Mouse (Mus musculus): ENCODE results near the gene Hydin.
"Not testable (repeated sequence)": the region's sequence is repeated elsewhere in the genome, so short reads cannot be mapped to it uniquely, and the experiment has no call there.

Hydin gene

DNA sequence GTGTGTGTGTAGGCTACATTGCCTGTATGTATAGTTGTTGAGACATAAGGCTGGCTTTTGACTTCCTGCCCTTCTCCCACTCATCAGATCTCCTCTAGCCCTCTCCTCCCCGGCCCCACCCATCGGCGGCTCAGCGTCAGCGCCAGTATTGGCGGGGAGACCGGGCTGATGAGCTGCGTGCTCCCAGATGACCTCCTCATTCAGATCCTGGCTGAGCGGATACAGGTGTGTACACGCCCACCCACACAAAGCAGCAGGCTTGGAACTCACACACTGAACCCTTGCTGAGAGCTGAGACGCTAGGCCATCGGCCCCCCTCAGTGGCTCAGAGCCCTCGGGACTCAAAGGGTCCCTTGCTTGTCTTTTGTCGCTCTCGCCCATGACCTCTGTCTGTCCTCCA, 256.2 kb downstream of the Hydin start:
- ATAC-seq (ENCODE audit: low TSS enrichment), result no peak

DNA sequence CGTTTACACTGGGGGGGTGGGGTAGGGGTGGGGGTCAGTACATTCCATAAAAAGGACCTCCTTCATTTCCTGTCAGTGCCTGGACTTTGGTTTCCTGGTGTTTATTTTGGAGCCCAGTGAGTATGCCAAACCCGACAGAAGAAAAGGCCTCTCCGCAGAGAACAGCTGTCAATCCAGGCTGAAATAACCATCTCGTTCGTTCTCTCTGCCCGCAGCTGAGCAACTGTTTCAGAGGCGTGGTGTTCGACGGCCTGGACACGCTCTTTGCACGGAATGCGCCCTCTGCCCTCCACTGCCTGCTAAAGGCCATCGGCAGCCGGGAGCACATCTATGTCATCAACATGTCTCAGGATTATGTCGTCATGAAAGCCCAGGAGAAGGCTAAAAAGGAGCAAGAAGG, 258.5 kb downstream of the Hydin start:
- ATAC-seq (ENCODE audit: low TSS enrichment), result no peak

DNA sequence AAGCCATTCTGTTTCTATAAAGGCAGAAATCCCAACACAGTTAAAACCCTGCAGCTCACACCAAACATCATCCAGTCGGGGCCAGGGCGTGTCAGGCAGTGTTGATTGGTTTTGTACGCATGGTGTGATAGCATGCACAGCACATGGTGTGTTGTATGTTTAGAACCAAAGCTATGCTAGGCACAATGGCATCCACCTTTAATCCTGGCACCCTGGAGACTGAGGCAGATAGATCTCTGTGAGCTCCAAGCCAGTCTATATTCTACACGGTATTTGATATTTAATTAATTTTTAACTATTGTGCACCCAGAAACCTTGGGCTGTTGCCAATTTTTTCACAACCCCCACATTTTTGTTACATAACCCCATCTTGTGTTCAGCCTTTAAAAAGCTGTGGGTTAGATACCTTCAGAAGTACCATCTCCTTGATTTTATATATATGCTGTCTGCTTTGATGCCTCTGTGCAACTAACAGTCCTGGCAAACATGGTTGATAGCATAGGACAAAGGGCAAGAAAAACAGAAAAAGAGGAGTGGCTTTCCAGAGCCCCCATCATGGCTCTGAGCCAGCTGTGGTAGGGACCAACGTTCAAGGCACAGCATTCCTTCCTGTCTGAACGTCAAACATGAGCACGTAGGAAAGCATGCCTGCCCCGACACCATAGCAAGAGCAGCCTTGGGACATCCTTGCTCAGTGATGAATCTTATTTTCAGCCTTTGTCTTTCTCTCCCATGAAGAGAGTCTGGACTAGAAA, 263.4 kb downstream of the Hydin start:
- no peak for ATAC-seq (ENCODE audit: low TSS enrichment)

DNA sequence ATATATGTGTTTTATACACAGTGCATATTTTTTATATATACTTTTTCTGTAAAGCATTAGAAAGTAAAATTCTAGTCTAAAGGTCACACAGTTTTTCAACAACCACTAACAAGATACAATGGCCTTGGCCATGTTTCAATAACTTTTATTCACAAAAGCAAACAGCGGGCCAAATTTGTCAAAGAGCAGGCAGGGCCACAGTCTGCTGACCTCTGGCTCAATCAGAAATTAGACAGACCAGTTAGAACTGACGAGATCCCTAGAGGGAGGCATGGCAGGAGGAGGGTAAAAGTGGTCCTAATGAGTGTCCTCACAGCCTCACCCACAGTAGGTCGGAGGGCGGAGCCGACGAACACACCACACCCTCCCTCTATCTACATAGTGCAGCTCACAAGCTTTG, 267.0 kb downstream of the Hydin start:
- ATAC-seq (ENCODE audit: low TSS enrichment), result no peak

DNA sequence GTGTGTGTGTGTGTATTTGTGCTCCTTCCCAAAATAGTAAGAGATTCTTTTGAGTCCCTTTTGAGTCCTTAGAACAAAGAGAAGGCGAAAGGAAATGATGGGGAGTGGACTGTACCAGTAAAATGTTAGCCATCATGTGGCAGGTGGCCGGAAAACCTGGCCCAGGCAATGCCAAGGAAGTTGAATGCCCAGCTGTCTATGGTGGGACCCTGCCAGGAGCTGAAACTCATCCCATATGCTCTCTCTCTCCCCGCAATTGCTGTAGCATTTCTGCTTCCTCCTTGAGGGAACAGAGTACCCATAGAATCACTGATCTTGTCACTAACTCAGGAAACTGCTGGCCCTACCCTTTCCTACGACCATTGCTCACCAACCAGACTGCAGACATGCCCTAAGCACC, 271.1 kb downstream of the Hydin start:
- no peak for ATAC-seq (ENCODE audit: low TSS enrichment)

DNA sequence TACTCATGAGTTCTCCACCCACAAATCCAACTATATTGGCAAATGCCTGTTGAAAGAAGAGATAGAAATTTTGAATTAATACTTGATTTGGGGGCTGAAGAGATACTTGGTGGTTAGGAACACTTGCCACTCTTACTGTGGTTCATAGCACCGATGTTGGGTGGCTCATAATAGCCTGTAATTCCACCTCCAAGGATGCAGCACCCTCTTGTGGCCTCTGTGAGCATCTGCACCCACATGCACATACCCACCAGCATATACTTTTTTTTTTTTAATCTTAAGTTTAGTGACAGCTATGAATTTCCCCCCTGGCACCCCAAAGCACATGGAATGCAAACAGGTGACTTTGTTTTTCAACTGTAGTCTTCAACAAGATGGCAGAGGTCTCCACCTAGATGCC, 283.6 kb downstream of the Hydin start:
- no peak for ATAC-seq (ENCODE audit: low TSS enrichment)

DNA sequence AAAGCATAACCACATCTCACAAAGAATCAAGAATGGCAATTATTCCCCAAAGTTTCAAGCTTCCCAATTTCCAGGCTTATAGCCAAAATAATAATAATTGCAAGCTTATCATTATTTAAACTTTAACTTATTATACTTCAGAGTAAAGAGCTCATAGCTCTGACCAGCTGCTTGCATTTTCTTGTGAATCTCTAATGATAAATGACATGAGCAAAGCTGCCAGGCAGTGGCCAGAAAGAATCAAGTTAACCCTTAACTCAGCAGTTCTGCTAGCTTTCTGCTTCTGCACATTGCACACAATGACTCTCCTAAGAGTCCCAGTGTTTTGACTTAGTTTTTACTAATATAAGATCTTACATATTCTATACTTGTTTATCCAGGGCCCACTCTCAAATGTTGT, 285.3 kb downstream of the Hydin start:
- ATAC-seq (ENCODE audit: low TSS enrichment), result not testable (repeated sequence)

DNA sequence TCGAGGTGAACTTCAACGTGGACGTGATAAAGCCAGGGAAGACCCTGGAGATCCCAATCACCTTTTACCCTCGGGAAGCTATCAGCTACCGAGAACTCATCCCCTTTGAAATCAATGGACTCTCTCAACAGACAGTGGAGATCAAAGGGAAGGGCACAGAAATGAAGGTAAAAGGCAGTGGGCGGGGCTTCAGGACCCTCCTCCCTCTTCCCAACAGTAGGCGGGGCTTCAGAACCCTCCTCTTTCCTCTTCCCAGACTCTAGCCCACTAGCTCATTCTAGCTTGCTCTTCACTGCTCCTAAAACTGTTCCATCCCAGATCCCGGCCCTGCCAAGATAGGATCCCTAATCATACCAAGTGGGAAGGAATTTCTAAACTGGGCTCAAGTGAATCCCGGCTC, 325.9 kb downstream of the Hydin start:
- no peak for ATAC-seq (ENCODE audit: low TSS enrichment)

DNA sequence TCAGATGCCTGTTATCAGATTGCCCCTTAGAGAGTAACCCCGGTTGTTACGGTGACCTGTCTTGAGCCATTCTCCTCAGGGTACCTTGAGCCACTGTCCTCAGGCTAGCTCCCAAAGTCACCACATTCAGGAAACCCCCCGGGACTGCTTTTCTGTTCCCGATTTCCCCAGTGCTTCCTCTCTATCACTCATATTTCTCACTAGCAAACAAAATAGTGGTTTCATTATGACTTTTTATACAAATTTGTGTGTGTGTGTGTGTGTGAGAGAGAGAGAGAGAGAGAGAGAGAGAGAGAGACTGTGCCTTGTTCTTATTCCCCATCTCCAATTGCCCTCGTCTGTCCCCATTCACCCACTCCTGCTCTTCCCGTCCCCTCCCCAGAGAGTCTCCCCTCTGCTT, 327.4 kb downstream of the Hydin start:
- no peak for ATAC-seq (ENCODE audit: low TSS enrichment)

DNA sequence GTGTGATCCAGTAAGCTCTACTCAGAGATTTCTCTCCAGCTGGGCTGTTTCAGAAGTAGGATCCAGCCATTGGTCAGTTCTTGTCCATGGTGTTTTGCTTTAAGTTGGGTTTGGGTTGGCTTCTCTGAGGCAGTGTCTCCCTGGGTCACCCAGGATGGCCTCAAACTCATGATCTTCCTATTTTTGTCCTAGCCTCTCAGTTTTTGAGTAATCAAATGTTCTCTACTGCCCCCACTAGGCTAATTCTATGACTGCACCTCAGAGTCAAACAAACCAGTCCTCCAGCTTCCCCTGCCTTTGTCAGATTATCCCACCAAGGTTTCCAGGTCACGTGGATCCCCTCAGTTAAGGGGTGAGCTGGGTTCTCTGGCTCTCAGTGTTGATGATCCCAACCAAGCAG, 337.8 kb downstream of the Hydin start:
- no peak; the same call in 1 of the 2 replicates for ATAC-seq (ENCODE audit: low TSS enrichment)

DNA sequence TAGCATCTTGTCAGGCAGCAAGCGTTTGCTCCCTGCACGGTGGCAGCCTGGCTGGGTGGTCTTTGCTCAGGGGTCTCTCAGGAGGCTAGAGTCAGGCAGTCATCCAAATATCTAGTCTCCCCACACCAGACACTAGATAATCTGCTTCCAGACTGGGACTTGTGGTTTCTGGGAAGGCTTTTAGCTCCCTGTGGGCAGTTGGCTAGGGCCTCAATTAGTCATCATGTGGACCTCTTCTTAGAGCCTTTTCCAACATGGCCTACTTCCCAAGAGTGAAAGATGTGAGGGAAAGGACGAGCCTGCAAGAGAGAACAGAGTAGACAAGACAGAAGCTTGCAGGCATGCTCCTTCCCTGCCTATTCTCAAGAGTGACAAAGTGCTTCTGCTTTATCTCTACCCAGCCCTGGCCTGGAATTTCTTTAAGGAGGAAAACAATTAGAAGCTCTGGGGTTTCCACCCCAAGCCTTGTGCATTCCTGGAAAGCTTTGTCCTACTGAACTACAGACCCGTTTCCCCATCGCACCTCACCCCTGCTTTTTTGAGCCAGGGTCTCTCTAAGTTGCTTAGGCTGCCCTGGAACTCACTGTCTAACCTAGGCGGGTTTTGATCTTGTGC, 338.7 kb downstream of the Hydin start:
- no peak for ATAC-seq (ENCODE audit: low TSS enrichment)

DNA sequence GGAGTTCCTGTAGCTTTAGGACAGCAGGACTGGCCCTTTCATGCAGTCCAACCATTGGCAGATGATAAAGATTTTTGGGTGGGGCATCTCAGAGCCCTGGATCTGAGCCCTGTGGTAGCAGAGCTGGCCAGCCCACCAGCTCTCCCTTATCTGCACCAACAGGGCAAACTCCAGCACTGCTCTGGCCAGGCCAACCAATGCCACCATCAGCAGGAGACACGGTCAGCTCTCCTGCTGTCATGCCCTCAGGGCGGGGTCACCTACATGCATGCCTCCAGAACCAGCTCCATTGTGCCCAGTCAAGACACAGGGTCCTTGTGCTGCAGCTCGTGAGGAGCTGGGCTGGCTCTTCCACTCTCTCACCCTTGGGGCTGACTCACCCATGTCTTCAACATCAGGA, 349.0 kb downstream of the Hydin start:
- ATAC-seq (ENCODE audit: low TSS enrichment), result no peak

DNA sequence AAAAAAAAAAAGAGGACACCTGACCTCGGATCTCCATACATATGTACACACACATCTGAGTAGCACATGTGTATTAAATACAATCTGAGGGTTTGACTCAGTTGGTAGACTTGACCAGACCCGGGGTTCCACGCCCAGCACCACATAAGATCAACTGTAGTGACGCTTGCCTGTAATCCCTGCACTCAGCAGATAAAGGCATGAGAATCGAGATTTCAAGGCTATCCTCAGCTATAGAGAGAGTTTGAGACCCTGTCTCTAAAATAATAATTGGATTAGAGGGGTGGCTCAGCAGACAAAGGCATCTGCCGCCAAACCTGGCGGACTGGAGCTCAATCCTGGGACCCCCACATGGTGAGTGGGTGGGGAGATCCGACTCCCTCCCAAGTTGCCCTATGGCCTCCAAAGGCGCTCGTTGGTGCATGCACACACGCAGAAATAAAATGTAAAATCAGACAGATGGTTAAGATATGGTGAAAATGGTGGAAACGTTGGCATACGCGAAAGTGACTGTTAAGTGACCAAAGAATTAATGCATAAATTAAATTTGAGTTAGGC, 351.1 kb downstream of the Hydin start:
- peak; percentile 1; the same call in 1 of the 2 replicates for ATAC-seq (ENCODE audit: low TSS enrichment)

DNA sequence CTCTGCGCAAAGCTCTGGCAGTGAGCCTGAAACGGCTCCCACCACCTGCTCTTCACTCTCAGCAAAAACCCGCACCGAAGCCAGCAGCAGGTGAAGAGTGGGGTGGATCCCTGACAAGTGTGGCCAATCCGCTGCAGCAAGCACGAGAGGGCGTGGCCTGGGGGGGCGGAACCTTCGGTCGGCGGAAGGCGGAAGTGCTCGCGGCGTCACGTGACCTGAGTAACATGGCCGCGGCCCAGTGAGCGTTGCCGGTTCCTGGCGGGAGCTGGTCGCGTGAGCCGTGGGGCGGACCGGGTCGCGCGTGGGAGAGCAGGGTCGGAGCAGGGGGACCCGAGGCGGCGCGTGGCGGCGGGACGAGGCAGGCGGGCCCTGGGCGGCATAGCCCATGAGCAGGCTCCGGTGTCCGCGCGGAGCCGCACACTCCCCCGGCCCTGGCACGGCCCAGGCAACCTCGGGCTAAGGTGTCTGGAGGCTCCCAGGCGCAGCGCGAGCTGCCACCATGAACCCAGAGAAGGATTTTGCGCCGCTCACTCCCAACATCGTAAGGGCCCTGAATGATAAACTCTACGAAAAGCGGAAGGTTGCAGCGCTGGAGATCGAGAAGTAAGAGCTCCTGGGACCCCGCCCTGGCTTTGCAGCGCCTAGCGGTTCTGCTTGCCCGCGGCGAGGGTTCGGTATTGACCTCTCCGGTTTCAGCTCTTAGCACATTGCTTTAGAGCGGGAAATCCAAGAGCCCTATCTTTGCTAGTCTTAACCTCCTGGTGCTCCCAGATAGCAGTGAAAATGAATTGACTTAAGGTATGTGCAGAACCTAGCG, 351.8 kb downstream of the Hydin start, which contains the start of gene Vac14:
Vac14 (plus strand) TSS at position 195 of the 817 bp plus-strand sequence.
- peak; percentile 93 for ATAC-seq (ENCODE audit: low TSS enrichment)

DNA sequence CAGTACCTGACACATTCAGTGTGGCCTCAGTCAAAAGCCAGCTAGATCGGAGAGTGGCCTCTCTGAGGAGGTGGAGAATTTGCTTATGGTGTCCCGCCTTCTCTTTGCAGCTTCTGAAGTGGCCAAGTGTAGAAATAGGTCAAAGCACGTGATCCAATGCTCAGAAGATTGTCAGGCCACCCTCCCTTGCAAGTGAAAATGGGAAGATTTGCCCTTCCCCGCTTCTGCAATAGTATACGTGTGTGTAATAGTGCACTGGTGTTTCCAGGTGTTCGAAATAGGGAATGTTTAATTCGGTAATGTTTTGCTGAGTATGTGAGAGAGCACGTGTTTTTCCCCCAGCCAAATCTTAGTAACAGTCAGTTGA, 352.4 kb downstream of the Hydin start:
- ATAC-seq (ENCODE audit: low TSS enrichment), result peak; percentile 8; the same call in 1 of the 2 replicates

DNA sequence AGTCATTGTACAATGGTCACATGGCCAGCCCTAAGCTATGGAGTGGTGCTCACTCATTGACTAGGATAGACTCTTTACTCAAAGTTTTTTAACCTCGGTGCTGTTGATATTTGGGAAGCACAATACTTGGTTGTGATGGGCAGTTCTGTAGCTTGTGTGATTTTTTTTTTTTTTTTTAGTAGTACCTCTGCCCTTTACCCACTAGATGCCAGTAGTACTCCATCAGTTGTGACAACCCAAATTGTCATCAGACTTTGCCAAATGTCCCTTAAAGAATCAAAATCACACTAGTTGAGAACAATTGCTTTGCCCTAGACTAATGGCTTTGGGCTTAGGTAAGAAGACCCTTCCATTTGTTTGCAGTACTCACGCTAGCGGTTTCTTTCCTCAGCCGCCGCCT, 353.1 kb downstream of the Hydin start:
- ATAC-seq (ENCODE audit: low TSS enrichment), result no peak

DNA sequence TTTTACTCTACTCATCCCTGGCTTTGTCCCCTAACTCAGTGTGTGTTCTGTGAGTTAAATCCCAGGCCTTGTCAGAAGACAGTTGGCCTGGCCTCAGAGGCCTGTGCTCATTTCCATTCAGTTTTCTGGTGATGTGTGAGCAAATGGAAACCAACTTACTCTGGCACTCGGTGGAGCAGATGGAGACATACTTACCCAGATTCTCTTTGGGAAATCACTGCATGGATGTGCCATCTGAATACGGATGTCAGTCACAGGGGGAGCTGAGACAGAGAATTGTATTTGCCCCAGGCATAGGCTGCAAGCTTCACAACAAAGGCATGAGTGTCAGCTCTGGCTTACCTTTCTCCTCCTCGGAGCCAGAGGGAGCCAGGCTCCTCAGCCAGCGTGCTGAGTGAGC, 359.7 kb downstream of the Hydin start:
- no peak for ATAC-seq (ENCODE audit: low TSS enrichment)

DNA sequence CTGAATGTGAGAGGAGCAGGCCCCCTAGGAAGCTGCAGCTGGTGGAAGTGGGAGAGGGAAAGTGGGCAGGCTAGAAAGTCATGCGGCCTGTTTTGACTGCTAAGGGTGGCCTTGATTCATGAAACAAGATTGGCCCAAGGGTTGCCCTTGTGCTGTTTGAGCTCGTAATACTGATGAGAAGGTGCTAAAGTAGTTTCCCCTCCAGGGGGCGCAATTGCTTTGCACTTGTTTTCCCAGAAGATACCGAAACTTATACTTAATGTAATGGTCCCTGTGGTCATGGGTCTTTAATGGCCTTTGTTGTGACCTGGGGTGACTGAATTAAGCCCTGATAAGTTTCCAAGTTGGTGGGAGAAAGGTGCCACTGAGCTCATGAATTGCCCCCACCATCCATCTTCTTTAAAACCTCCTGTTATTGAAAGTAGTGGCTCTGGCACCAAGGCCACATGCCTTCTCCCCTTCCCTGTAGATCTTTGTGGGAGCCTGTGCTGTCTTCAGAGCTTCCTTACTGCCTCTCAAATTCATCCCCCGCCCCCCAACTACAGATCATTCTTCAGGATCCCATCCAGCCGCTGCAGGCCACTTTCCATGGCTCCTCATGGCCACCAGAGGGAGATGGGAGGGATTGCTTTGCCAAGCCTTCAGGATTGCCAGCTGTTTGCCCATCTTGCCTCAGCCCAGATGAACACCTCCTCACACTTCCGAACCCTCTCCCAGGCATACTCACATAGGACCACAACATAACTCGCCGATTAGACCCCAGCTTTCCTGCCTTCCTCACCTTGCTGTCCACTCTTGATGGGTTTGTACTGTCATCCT, 362.7 kb downstream of the Hydin start:
- ATAC-seq (ENCODE audit: low TSS enrichment), result peak; percentile 42; the same call in 1 of the 2 replicates

DNA sequence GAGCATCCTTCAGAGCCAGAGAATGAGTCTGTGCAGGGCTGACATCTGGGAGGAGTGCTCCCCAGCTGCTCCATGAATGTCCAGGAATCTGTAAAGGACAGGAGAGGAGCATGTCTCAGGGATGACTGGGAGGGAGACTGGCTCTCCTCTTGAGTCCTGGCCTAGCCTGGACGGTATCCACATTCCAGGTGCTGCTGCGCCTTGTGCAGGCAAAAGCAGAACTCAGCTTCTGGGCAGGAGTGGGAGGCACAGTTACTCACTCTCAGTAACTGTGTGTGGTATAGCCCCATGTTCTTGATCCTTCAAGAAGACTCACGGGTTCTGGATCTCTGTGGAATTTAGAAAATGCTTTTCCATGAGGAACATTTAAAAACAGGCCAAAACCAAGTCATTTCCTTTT, 363.3 kb downstream of the Hydin start:
- peak; percentile 36; the same call in 1 of the 2 replicates for ATAC-seq (ENCODE audit: low TSS enrichment)

DNA sequence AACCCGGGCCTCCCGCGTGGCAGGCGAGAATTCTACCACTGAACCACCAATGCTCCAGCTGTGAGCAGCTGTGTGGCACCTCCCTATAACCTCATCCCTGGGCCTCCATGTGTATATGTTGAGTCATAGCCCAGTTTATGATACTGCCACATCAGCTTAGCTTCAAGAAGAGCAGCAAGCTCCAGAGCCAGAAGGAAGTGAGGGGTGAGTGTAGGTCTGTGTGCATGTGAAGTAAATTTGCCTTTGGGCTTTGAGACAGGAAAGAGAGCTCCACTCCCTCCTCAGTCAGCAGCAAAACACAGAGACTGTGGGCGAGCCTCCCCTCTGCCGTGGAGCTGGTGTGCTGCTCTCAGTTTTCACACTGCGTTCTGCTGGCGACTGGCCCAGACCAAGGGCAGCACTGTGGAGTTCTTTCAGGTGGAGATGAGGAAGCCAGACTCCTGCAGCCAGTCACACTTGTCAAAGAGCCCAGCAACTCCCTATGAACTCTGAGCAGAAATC, 363.8 kb downstream of the Hydin start:
- peak; percentile 78 for ATAC-seq (ENCODE audit: low TSS enrichment)

DNA sequence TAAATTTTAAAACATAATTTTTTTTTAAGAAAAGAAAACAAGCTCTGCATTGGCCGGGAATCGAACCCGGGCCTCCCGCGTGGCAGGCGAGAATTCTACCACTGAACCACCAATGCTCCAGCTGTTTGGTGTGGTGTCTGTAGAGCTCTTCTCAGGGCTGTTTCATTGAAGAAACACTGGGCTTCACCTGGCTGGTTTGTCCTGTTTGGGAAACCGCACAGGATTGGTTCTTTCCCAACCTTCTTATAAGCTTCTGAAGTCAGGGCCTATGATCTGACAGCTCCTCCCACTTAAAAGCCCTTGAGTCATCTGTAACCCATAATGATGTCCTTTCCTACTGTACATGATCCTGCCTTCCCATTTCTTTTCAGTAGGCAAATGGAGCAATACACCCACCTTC, 364.4 kb downstream of the Hydin start:
- ATAC-seq (ENCODE audit: low TSS enrichment), result no peak

Data from frontal cortex, adult (tissue).